Mouse (Mus musculus) kidney, adult 9 months (tissue): ENCODE measurements around the gene Mier3.
"Not testable (repeated sequence)": the region's sequence is repeated elsewhere in the genome, so short reads cannot be mapped to it uniquely, and the experiment has no call there.

ENCODE experiments used
- DNase-seq: peaks from one replicate; pipeline ENCODE4 v3.0.0; 2022

Mier3 gene

GRCm38 (mm10) chr13:111703952-111704351 lies 23.2 kb downstream of the Mier3 start:
- DNase-seq, result not testable (repeated sequence)

- DNase-seq, result no peak
Observed at GRCm38 (mm10) chr13:111710531-111710930, 29.8 kb downstream of the Mier3 start.

- DNase-seq, result no peak
Observed at GRCm38 (mm10) chr13:111719726-111720125, 38.9 kb downstream of the Mier3 start.

- DNase-seq, result no peak
Observed at GRCm38 (mm10) chr13:111724811-111725164, 44.0 kb downstream of the Mier3 start.

- peak; percentile 98 for DNase-seq
Observed at GRCm38 (mm10) chr13:111725165-111726077, 44.6 kb downstream of the Mier3 start.

- DNase-seq, result no peak
Observed at GRCm38 (mm10) chr13:111726898-111727297, 46.1 kb downstream of the Mier3 start.

- no peak for DNase-seq
Observed at GRCm38 (mm10) chr13:111741204-111741990, 60.6 kb downstream of the Mier3 start.

- DNase-seq, result peak; percentile 68
Observed at GRCm38 (mm10) chr13:111741991-111742615, 61.3 kb downstream of the Mier3 start.

GRCm38 (mm10) chr13:111744233-111745000 lies 63.6 kb downstream of the Mier3 start:
- no peak for DNase-seq

- no peak for DNase-seq
Observed at GRCm38 (mm10) chr13:111745216-111745615, 64.4 kb downstream of the Mier3 start.

- no peak for DNase-seq
Observed at GRCm38 (mm10) chr13:111746831-111747230, 66.1 kb downstream of the Mier3 start.

- no peak for DNase-seq
Observed at GRCm38 (mm10) chr13:111748301-111749062, 67.7 kb downstream of the Mier3 start.

- no peak for DNase-seq
Observed at GRCm38 (mm10) chr13:111753321-111753720, 72.5 kb downstream of the Mier3 start.

GRCm38 (mm10) chr13:111755377-111755776 lies 74.6 kb downstream of the Mier3 start:
- DNase-seq, result no peak

- DNase-seq, result no peak
Observed at GRCm38 (mm10) chr13:111755937-111756336, 75.2 kb downstream of the Mier3 start.

- no peak for DNase-seq
Observed at GRCm38 (mm10) chr13:111756986-111757385, 76.2 kb downstream of the Mier3 start.

GRCm38 (mm10) chr13:111762526-111762925 lies 81.7 kb downstream of the Mier3 start:
- DNase-seq, result no peak
